Mouse (Mus musculus): ENCODE measurements at regions not wholly inside any gene's neighbourhood (a gene's known extent, or its start where the extent isn't known, plus 50 kb on each side); places are given as distances from the start of the nearest gene placed in this dataset.
"Not testable (repeated sequence)": the region's sequence is repeated elsewhere in the genome, so short reads cannot be mapped to it uniquely, and the experiment has no call there.

- Histone ChIP-seq H3K4me1 (replicated peaks) (peaks cover 4% of the 10 kb centered on the region; the same call in 1 of the 2 replicates), H3K9me3 (replicated peaks) (no peaks in the 10 kb centered on the region)
These were observed 252.4 kb upstream of the Jarid2 start for GRCm38 (mm10) chr13:44476901-44477300.

GRCm38 (mm10) chr13:44480128-44480527 lies 249.1 kb upstream of the Jarid2 start:
- H3K4me3 ChIP-seq = no peak overlapping the region
- H3K36me3 ChIP-seq = no peaks in the 10 kb centered on the region
- peaks cover 4% of the 10 kb centered on the region; the same call in 1 of the 2 replicates for H3K4me1 ChIP-seq (replicated peaks)
- 74% methylated on average over 7 of the region's 7 CpGs for WGBS
- H3K27me3 ChIP-seq = no peaks in the 10 kb centered on the region
- ATAC-seq (replicated peaks; ENCODE audit: insufficient number of reproducible peaks, insufficient read depth, low FRiP score, low read depth) = no peak
- H3K4me2 ChIP-seq = no peak overlapping the region
- no peak overlapping the region for H3K9ac ChIP-seq
- no peak overlapping the region for H3K27ac ChIP-seq
- H3K9me3 ChIP-seq (replicated peaks) = no peaks in the 10 kb centered on the region

More at GRCm38 (mm10) chr13:44476901-44477300, 252.4 kb upstream of the Jarid2 start:
- peak overlapping the region; percentile 37; the same call in 1 of the 2 replicates for H3K27ac ChIP-seq
- ATAC-seq (replicated peaks; ENCODE audit: insufficient number of reproducible peaks, insufficient read depth, low FRiP score, low read depth) = 0 out of 2 replicates have a peak, but pooled peaks have one; percentile 39
- no peaks in the 10 kb centered on the region for H3K36me3 ChIP-seq
- 55% methylated on average over 8 of the region's 8 CpGs for WGBS
- H3K4me3 ChIP-seq = no peak overlapping the region
- no peak overlapping the region for H3K9ac ChIP-seq
- H3K4me2 ChIP-seq = no peak overlapping the region
- no peaks in the 10 kb centered on the region for H3K27me3 ChIP-seq

GRCm38 (mm10) chr13:44482661-44483060 lies 246.6 kb upstream of the Jarid2 start:
- no peak for ATAC-seq (replicated peaks; ENCODE audit: insufficient number of reproducible peaks, insufficient read depth, low FRiP score, low read depth)
- H3K4me2 ChIP-seq = no peak overlapping the region
- H3K27me3 ChIP-seq = no peaks in the 10 kb centered on the region
- no peaks in the 10 kb centered on the region for H3K4me1 ChIP-seq (replicated peaks)
- no peak overlapping the region for H3K4me3 ChIP-seq
- H3K27ac ChIP-seq = no peak overlapping the region
- 69% methylated on average over 7 of the region's 7 CpGs for WGBS
- no peak overlapping the region for H3K9ac ChIP-seq
- no peaks in the 10 kb centered on the region for H3K36me3 ChIP-seq
- no peaks in the 10 kb centered on the region for H3K9me3 ChIP-seq (replicated peaks)

GRCm38 (mm10) chr13:44484582-44485329 lies 244.5 kb upstream of the Jarid2 start:
- Histone ChIP-seq H3K27ac (no peak overlapping the region), H3K4me2 (no peak overlapping the region), H3K4me3 (no peak overlapping the region), H3K4me1 (replicated peaks) (no peaks in the 10 kb centered on the region), H3K9me3 (replicated peaks) (no peaks in the 10 kb centered on the region), H3K27me3 (no peaks in the 10 kb centered on the region), H3K9ac (no peak overlapping the region), H3K36me3 (no peaks in the 10 kb centered on the region)
- no peak for ATAC-seq (replicated peaks; ENCODE audit: insufficient number of reproducible peaks, insufficient read depth, low FRiP score, low read depth)
- WGBS = 62% methylated on average over 14 of the region's 14 CpGs

- WGBS = 42% methylated on average over 4 of the region's 4 CpGs
- Histone ChIP-seq H3K36me3 (no peaks in the 10 kb centered on the region), H3K4me2 (no peak overlapping the region), H3K4me1 (replicated peaks) (peaks cover 15% of the 10 kb centered on the region), H3K4me3 (no peak overlapping the region), H3K27me3 (no peaks in the 10 kb centered on the region), H3K27ac (no peak overlapping the region), H3K9ac (no peak overlapping the region), H3K9me3 (replicated peaks) (no peaks in the 10 kb centered on the region)
- ATAC-seq (replicated peaks; ENCODE audit: insufficient number of reproducible peaks, insufficient read depth, low FRiP score, low read depth) = no peak
These were observed 238.3 kb upstream of the Jarid2 start for GRCm38 (mm10) chr13:44490935-44491465.

- Histone ChIP-seq H3K9ac (no peak overlapping the region), H3K4me1 (replicated peaks) (peaks cover 15% of the 10 kb centered on the region), H3K4me2 (no peak overlapping the region), H3K9me3 (replicated peaks) (no peaks in the 10 kb centered on the region), H3K27ac (no peak overlapping the region), H3K36me3 (no peaks in the 10 kb centered on the region), H3K4me3 (no peak overlapping the region), H3K27me3 (no peaks in the 10 kb centered on the region)
- WGBS = 39% methylated on average over 3 of the region's 3 CpGs
- no peak for ATAC-seq (replicated peaks; ENCODE audit: insufficient number of reproducible peaks, insufficient read depth, low FRiP score, low read depth)
These were observed 235.4 kb upstream of the Jarid2 start for GRCm38 (mm10) chr13:44493884-44494283.

GRCm38 (mm10) chr13:44495450-44495849 lies 233.8 kb upstream of the Jarid2 start:
- Histone ChIP-seq H3K27ac (no peak overlapping the region), H3K4me1 (replicated peaks) (peaks cover 15% of the 10 kb centered on the region), H3K27me3 (no peaks in the 10 kb centered on the region), H3K4me3 (no peak overlapping the region), H3K9ac (no peak overlapping the region), H3K4me2 (no peak overlapping the region), H3K36me3 (no peaks in the 10 kb centered on the region), H3K9me3 (replicated peaks) (no peaks in the 10 kb centered on the region)
- WGBS = 81% methylated on average over 10 of the region's 10 CpGs
- no peak for ATAC-seq (replicated peaks; ENCODE audit: insufficient number of reproducible peaks, insufficient read depth, low FRiP score, low read depth)

GRCm38 (mm10) chr13:44496596-44496995 lies 232.7 kb upstream of the Jarid2 start:
- Histone ChIP-seq H3K36me3 (no peaks in the 10 kb centered on the region), H3K9me3 (replicated peaks) (no peaks in the 10 kb centered on the region), H3K4me1 (replicated peaks) (peaks cover 13% of the 10 kb centered on the region), H3K27me3 (no peaks in the 10 kb centered on the region), H3K4me3 (no peak overlapping the region), H3K4me2 (no peak overlapping the region), H3K9ac (no peak overlapping the region), H3K27ac (no peak overlapping the region)
- ATAC-seq (replicated peaks; ENCODE audit: insufficient number of reproducible peaks, insufficient read depth, low FRiP score, low read depth) = no peak
- WGBS = 75% methylated on average over 9 of the region's 9 CpGs

- H3K4me3 ChIP-seq; H3K9me3 ChIP-seq (replicated peaks); H3K27ac ChIP-seq; ATAC-seq (replicated peaks; ENCODE audit: insufficient number of reproducible peaks, insufficient read depth, low FRiP score, low read depth); H3K27me3 ChIP-seq; H3K4me2 ChIP-seq; H3K9ac ChIP-seq; H3K36me3 ChIP-seq: not testable (repeated sequence)
- 81% methylated on average over 5 of the region's 5 CpGs for WGBS
- H3K4me1 ChIP-seq (replicated peaks) = peaks cover 18% of the 10 kb centered on the region
These were observed 228.4 kb upstream of the Jarid2 start for GRCm38 (mm10) chr13:44500896-44501295.

GRCm38 (mm10) chr13:44501777-44502321 lies 227.4 kb upstream of the Jarid2 start:
- Histone ChIP-seq H3K27me3 (no peaks in the 10 kb centered on the region), H3K9ac (no peak overlapping the region), H3K27ac (peak overlapping the region; percentile 62), H3K4me3 (no peak overlapping the region), H3K36me3 (no peaks in the 10 kb centered on the region), H3K4me2 (no peak overlapping the region), H3K4me1 (replicated peaks) (peaks cover 18% of the 10 kb centered on the region), H3K9me3 (replicated peaks) (no peaks in the 10 kb centered on the region)
- WGBS = 39% methylated on average over 5 of the region's 5 CpGs
- ATAC-seq (replicated peaks; ENCODE audit: insufficient number of reproducible peaks, insufficient read depth, low FRiP score, low read depth) = peak; percentile 81

GRCm38 (mm10) chr13:44502612-44503256 lies 226.5 kb upstream of the Jarid2 start:
- Histone ChIP-seq H3K27me3 (no peaks in the 10 kb centered on the region), H3K4me1 (replicated peaks) (peaks cover 18% of the 10 kb centered on the region), H3K4me2 (no peak overlapping the region), H3K4me3 (no peak overlapping the region), H3K9ac (no peak overlapping the region), H3K9me3 (replicated peaks) (no peaks in the 10 kb centered on the region), H3K27ac (peak overlapping the region; percentile 40), H3K36me3 (no peaks in the 10 kb centered on the region)
- ATAC-seq (replicated peaks; ENCODE audit: insufficient number of reproducible peaks, insufficient read depth, low FRiP score, low read depth) = no peak
- WGBS = 56% methylated on average over 10 of the region's 10 CpGs

Measured in heart, embryonic 15.5 days (tissue).